Mouse (Mus musculus) ES-E14 (cell line): ENCODE results near the gene Crybg3. TPM values are rescaled to one million over a fixed set of nuclear protein-coding genes. Genes with fewer than 3 reads are reported as not detected.

ENCODE experiments used
- DNase-seq: peaks from one replicate; pipeline ENCODE4 v3.0.0-alpha.2; 2013; ENCODE audit warnings: low read depth, low spot score
- H3K27ac ChIP-seq: 2 replicates; pipeline ENCODE4 v1.5.1; 2012; ENCODE audit warnings: low read depth, mild to moderate bottlenecking, low read length, moderate library complexity, mixed read lengths; ENCODE audit not compliant: poor library complexity, insufficient read depth, severe bottlenecking
- H3K36me3 ChIP-seq: 2 replicates; pipeline ENCODE4 v1.6.1; 2012; ENCODE audit warnings: mild to moderate bottlenecking, low read length, moderate library complexity, mixed read lengths; ENCODE audit not compliant: control insufficient read depth, poor library complexity, insufficient read depth, severe bottlenecking
- H3K4me1 ChIP-seq, 2 experiments: fragments of 150-350 bp in 1 of 2; sonication (generic) in 1 of 2; 2 replicates each; pipeline ENCODE4 v1.6.1; 2012; ENCODE audit warnings: low read length in 2 of 2, mild to moderate bottlenecking in 1 of 2, mixed read lengths in 1 of 2; ENCODE audit not compliant: control insufficient read depth in 2 of 2, insufficient read depth in 2 of 2, poor library complexity in 1 of 2
- H3K4me3 ChIP-seq, 2 experiments: fragments of 150-350 bp in 1 of 2; sonication (generic) in 1 of 2; 2 replicates each; pipeline ENCODE4 v1.5.1; 2012; ENCODE audit warnings: low read length in 2 of 2, low read depth in 1 of 2, mild to moderate bottlenecking in 1 of 2, mixed read lengths in 1 of 2; ENCODE audit not compliant: insufficient read depth in 1 of 2, poor library complexity in 1 of 2, severe bottlenecking in 1 of 2
- H3K9ac ChIP-seq: 2 replicates; pipeline ENCODE4 v1.6.1; 2012; ENCODE audit warnings: low read depth, mild to moderate bottlenecking, low read length, mixed read lengths; ENCODE audit not compliant: poor library complexity, insufficient read depth, severe bottlenecking
- H3K9me3 ChIP-seq: fragments of 150-350 bp; sonication (generic); 2 replicates; pipeline ENCODE4 v1.6.1; 2012; ENCODE audit warnings: low read depth, mild to moderate bottlenecking, low read length; ENCODE audit not compliant: control insufficient read depth, insufficient read depth
- CHD2 ChIP-seq: IDR thresholded peaks from 2 replicates; pipeline ENCODE4 v1.6.1; 2014; ENCODE audit warnings: mild to moderate bottlenecking, low read depth, low read length, inconsistent platforms
- HCFC1 ChIP-seq: IDR thresholded peaks from 2 replicates; pipeline ENCODE4 v1.6.1; 2012; ENCODE audit warnings: low read length, inconsistent platforms, borderline replicate concordance; ENCODE audit not compliant: insufficient read depth
- MAFK ChIP-seq: IDR thresholded peaks from 2 replicates; pipeline ENCODE4 v1.6.1; 2014; ENCODE audit warnings: mild to moderate bottlenecking, low read depth, low read length, inconsistent platforms; ENCODE audit not compliant: insufficient read depth
- ZC3H11A ChIP-seq: IDR thresholded peaks from 2 replicates; pipeline ENCODE4 v1.6.1; 2012; ENCODE audit warnings: low read depth, mild to moderate bottlenecking, inconsistent platforms, low read length, borderline replicate concordance
- ZNF384 ChIP-seq: IDR thresholded peaks from 2 replicates; pipeline ENCODE4 v1.6.1; 2012; ENCODE audit warnings: low read depth, low read length, inconsistent platforms
- in situ Hi-C, 2 experiments: fragments of 600-800 bp; cut with MboI; formaldehyde crosslinking; loops; one replicate each; pipeline ENCODE4 v1.15.1; 2025; ENCODE audit warnings: low sequenced_read_pairs in 2 of 2, inconsistent platforms in 1 of 2; ENCODE audit not compliant: unreplicated experiment in 2 of 2
- total RNA-seq: library from RNA; depleted of rRNA; stranded (reverse); fragments of 300-350 nt; gene quantifications from 2 replicates; pipeline ENCODE4 v1.2.3, GENCODE M21; 2012

The Crybg3 gene
- total RNA-seq, 1 experiment = 10.2 TPM

DNA sequence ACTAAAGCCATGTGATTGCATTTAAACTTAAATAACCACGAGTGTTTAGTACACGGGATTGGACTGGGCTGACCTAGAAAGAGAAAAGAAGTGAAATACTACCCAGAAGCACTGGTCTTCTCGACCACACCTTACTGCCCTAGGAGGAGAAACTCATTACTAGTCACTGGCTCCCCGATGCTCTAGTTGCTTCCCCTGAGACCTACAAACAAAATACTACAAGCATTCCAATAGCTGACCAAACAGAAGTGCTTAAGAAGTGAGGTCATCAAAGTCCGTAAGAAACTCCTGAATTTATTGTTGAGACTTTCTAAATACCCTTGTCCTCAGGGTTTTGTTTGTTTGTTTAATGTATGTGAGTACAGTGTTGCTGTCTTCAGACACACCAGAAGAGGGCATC is 90.9 kb downstream of the Crybg3 start:
- Histone ChIP-seq H3K27ac (no peak overlapping the region), H3K4me3 (no peak overlapping the region), H3K9ac (no peak overlapping the region), H3K36me3 (0 out of 2 replicates have a peak, but pooled peaks cover 3% of the 10 kb centered on the region), H3K4me1 (no peaks in the 10 kb centered on the region), H3K9me3 (no peaks in the 10 kb centered on the region)
- no peak for TF ChIP-seq CHD2
- no peak for TF ChIP-seq HCFC1
- no peak for TF ChIP-seq ZNF384
- no peak for TF ChIP-seq ZC3H11A
- TF ChIP-seq MAFK = no peak
- no peak for DNase-seq
- in situ Hi-C loops = no loop called here

GRCm38 (mm10) chr16:59499180-59499579 is 101.6 kb downstream of the Crybg3 start:
- in situ Hi-C loops = no loop called here
- H3K36me3 ChIP-seq = peaks cover 6% of the 10 kb centered on the region
- no peak overlapping the region for H3K9ac ChIP-seq
- DNase-seq = no peak
- H3K4me3 ChIP-seq = no peak overlapping the region
- H3K4me1 ChIP-seq = no peaks in the 10 kb centered on the region; a peak in 1 of 4 replicates
- no peak overlapping the region; the same call in 1 of the 2 replicates for H3K27ac ChIP-seq
- TF ChIP-seq CHD2 (no peak), MAFK (no peak), ZC3H11A (no peak), ZNF384 (no peak)
- no peaks in the 10 kb centered on the region for H3K9me3 ChIP-seq

GRCm38 (mm10) chr16:59497947-59498346 is 102.8 kb downstream of the Crybg3 start:
- Histone ChIP-seq H3K36me3 (peaks cover 10% of the 10 kb centered on the region), H3K9me3 (no peaks in the 10 kb centered on the region), H3K27ac (no peak overlapping the region; the same call in 1 of the 2 replicates), H3K4me1 (peaks cover 0 to 4% of the 10 kb centered on the region in 2 experiments; a peak in 2 of 4 replicates), H3K9ac (no peak overlapping the region), H3K4me3 (no peak overlapping the region)
- in situ Hi-C loops = no loop called here
- TF ChIP-seq MAFK = no peak
- no peak for TF ChIP-seq ZNF384
- no peak for TF ChIP-seq HCFC1
- no peak for TF ChIP-seq ZC3H11A
- TF ChIP-seq CHD2 = no peak
- no peak for DNase-seq

- H3K9ac ChIP-seq = peak overlapping the region; percentile 35; the same call in 1 of the 2 replicates
- no peaks in the 10 kb centered on the region for H3K9me3 ChIP-seq
- H3K36me3 ChIP-seq = peaks cover 29% of the 10 kb centered on the region
- H3K27ac ChIP-seq = peak overlapping the region; percentile 35; the same call in 1 of the 2 replicates
- peaks cover 0 to 4% of the 10 kb centered on the region in 2 experiments; a peak in 2 of 4 replicates for H3K4me1 ChIP-seq
- DNase-seq = no peak
- H3K4me3 ChIP-seq = no peak overlapping the region
- TF ChIP-seq MAFK (no peak), CHD2 (no peak), HCFC1 (no peak), ZC3H11A (no peak)
- in situ Hi-C loops = no loop called here
These were observed 107.6 kb downstream of the Crybg3 start for GRCm38 (mm10) chr16:59493199-59493598.

DNA sequence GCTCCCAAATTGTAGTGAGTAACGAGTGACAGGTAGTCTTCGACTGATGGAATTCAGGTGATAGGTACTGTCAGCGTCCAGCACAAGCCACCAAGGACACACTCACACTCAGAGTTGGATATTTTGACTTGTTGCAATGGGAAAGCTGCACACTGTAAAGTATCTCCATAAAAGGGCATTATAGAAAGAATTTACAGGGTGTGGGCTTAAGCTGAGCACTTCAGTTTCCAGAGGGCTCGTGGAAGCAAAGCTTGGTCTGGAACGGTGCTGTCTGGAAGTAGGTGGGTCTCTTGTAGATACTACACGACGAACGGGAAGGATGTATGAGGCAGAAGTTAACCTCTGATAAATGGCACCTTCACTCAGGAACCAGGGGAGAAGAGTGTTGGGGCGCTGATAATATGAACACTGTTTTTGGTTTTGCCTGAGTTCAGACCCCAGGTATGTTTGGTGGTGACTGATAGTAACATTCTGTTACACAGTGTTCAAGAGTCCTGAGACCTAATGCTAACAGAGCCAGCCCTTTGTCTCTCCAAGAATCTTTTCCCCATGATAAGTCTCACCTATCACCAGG is 112.7 kb downstream of the Crybg3 start:
- Histone ChIP-seq H3K4me3 (no peak overlapping the region), H3K9ac (no peak overlapping the region), H3K4me1 (peaks cover 0 to under 1% of the 10 kb centered on the region in 2 experiments; a peak in 2 of 4 replicates), H3K9me3 (no peaks in the 10 kb centered on the region), H3K36me3 (peaks cover 46% of the 10 kb centered on the region), H3K27ac (no peak overlapping the region)
- DNase-seq = no peak
- in situ Hi-C loops = no loop called here
- TF ChIP-seq HCFC1 = no peak
- no peak for TF ChIP-seq MAFK
- no peak for TF ChIP-seq CHD2
- no peak for TF ChIP-seq ZNF384
- no peak for TF ChIP-seq ZC3H11A
